25 mouse cellular contexts compared by ENCODE assay signal in the genomic region with DNA sequence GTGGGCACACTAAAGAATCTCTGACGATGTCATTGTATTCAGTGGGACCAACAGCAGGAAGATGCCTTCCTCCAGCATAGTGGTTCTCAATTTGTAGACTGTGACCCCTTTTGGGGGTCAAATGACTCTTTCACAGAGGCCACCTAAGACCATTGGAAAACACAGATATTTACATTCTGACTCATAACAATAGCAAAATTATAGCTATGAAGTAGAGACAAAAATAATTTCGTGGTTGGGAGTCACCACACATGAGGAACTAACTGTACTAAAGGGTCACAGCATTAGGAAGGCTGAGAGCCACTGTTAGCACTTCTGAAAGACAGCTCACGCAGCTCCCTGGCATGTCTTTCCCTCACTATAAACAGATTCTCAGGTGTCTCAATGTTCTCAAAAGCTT.
"Had no signal": no experiment of that assay in that cellular context is flagged by ENCODE, and none has a peak within 500 bp of the region (broad histone marks: within the 10 kb centered on the region; RNA-seq: fewer than 3 reads in every experiment).

No protein-coding gene starts in this region.

- H3K4me3 ChIP-seq: embryonic facial prominence, embryonic 12.5 days; embryonic facial prominence, embryonic 15.5 days; erythroblast, embryonic 14.5 days; forebrain, embryonic 12.5 days; forebrain, embryonic 13.5 days; forebrain, embryonic 15.5 days; heart, adult 2 months had no signal

- H3K9ac ChIP-seq: embryonic facial prominence, embryonic 12.5 days; embryonic facial prominence, embryonic 15.5 days; forebrain, embryonic 12.5 days had no signal

- H3K36me3 ChIP-seq: embryonic facial prominence, embryonic 10.5 days; embryonic facial prominence, embryonic 12.5 days; embryonic facial prominence, embryonic 13.5 days; embryonic facial prominence, embryonic 15.5 days; forebrain, embryonic 10.5 days; forebrain, embryonic 12.5 days; forebrain, embryonic 15.5 days; heart, embryonic 10.5 days had no signal

- H3K27ac ChIP-seq: embryonic facial prominence, embryonic 12.5 days; embryonic facial prominence, embryonic 13.5 days; embryonic facial prominence, embryonic 15.5 days; forebrain, embryonic 12.5 days; forebrain, embryonic 13.5 days; forebrain, embryonic 15.5 days; gastrocnemius, adult 2 months; heart, adult 2 months had no signal

- H3K9me3 ChIP-seq: embryonic facial prominence, embryonic 10.5 days; embryonic facial prominence, embryonic 12.5 days; embryonic facial prominence, embryonic 13.5 days; embryonic facial prominence, embryonic 15.5 days; forebrain, embryonic 10.5 days; forebrain, embryonic 12.5 days; forebrain, embryonic 13.5 days; forebrain, embryonic 15.5 days; heart, embryonic 10.5 days had no signal

- H3K27me3 ChIP-seq: embryonic facial prominence, embryonic 12.5 days; embryonic facial prominence, embryonic 13.5 days; embryonic facial prominence, embryonic 15.5 days; forebrain, embryonic 12.5 days; forebrain, embryonic 13.5 days; forebrain, embryonic 15.5 days had no signal

- DNase-seq: cerebellum, adult 9-11 months; cerebellum, postnatal 10 days; cerebellum, postnatal 14 days; cerebellum, postnatal 25 days; cerebellum, postnatal 36 days; embryo, embryonic 11 days; forebrain, postnatal 0 days; gastrocnemius, adult 2 months; gastrocnemius, postnatal 10 days; gastrocnemius, postnatal 14 days; gastrocnemius, postnatal 25 days; gastrocnemius, postnatal 36 days; heart, adult 11 months; heart, adult 18-20 months; heart, adult 2 months had no signal

- H3K4me1 ChIP-seq: embryonic facial prominence, embryonic 12.5 days; embryonic facial prominence, embryonic 15.5 days; forebrain, embryonic 12.5 days had no signal
